Mouse (Mus musculus) spleen, adult 2 months (tissue): ENCODE results near the gene Pik3ca. TPM values are rescaled to one million over a fixed set of nuclear protein-coding genes. Genes with fewer than 3 reads are reported as not detected.
A peak's percentile ranks its signal among the peaks of the same experiment; 100 is the strongest.
"Not testable (repeated sequence)": the region's sequence is repeated elsewhere in the genome, so short reads cannot be mapped to it uniquely, and the experiment has no call there.

Experiments
- DNase-seq, 2 experiments: peaks; one replicate each; pipeline versions ENCODE4 v3.0.0 to v3.0.0-alpha.2; 2012 to 2021; ENCODE audit warnings: low spot score in 2 of 2, low read depth in 1 of 2
- H3K27ac ChIP-seq: fragments of 200-500 bp; 2 replicates; pipeline ENCODE4 v1.5.1; 2012; ENCODE audit warnings: low read length, inconsistent platforms; ENCODE audit not compliant: insufficient read depth
- H3K27me3 ChIP-seq: fragments of 200-500 bp; 2 replicates; pipeline ENCODE4 v1.6.1; 2012; ENCODE audit warnings: mild to moderate bottlenecking, moderate library complexity, low read length, inconsistent platforms; ENCODE audit not compliant: control insufficient read depth, insufficient read depth
- H3K36me3 ChIP-seq: fragments of 200-500 bp; 2 replicates; pipeline ENCODE4 v1.6.1; 2012; ENCODE audit warnings: mild to moderate bottlenecking, low read length, inconsistent platforms; ENCODE audit not compliant: control insufficient read depth, insufficient read depth
- H3K4me1 ChIP-seq: fragments of 200-500 bp; 2 replicates; pipeline ENCODE4 v1.6.1; 2011; ENCODE audit warnings: inconsistent platforms; ENCODE audit not compliant: control insufficient read depth, insufficient read depth, insufficient read length
- H3K4me3 ChIP-seq: fragments of 200-500 bp; 2 replicates; pipeline ENCODE4 v1.5.1; 2011; ENCODE audit warnings: mild to moderate bottlenecking, inconsistent platforms; ENCODE audit not compliant: insufficient read depth, insufficient read length; ENCODE audit errors: extremely low read depth
- CTCF ChIP-seq: fragments of 200-500 bp; IDR thresholded peaks from 2 replicates; pipeline ENCODE4 v1.5.1; 2011; ENCODE audit warnings: mild to moderate bottlenecking, inconsistent platforms; ENCODE audit not compliant: insufficient read depth, insufficient read length, insufficient replicate concordance; ENCODE audit errors: extremely low read depth
- POLR2A ChIP-seq: fragments of 200-500 bp; IDR thresholded peaks from 2 replicates; pipeline ENCODE4 v1.6.1; 2011; ENCODE audit warnings: low read depth, low read length, inconsistent platforms
- WGBS: fragments of 180-500 bp; shearing (Covaris S2); methylation state at CpG from one replicate; pipeline ENCODE4 v1.1.7; 2018; 5-methylcytosine and 5-hydroxymethylcytosine counted together
- polyA plus RNA-seq: library from polyadenylated mRNA; depleted of rRNA; stranded (reverse); fragments of >200 nt; gene quantifications from 2 replicates; pipeline ENCODE4 v1.2.3, GENCODE M21; 2012

Pik3ca gene
- polyA plus RNA-seq, 1 experiment: 3.7 TPM

GRCm38 (mm10) chr3:32428361-32428760, 30.9 kb downstream of the Pik3ca start:
- Histone ChIP-seq H3K4me1 (no peaks in the 10 kb centered on the region; the same call in 1 of the 2 replicates), H3K4me3 (no peak overlapping the region), H3K27ac (no peak overlapping the region), H3K36me3 (no peaks in the 10 kb centered on the region), H3K27me3 (no peaks in the 10 kb centered on the region)
- TF ChIP-seq CTCF (no peak), POLR2A (no peak)
- 93% methylated on average over 3 of the region's 3 CpGs for WGBS
- no peak for DNase-seq

GRCm38 (mm10) chr3:32428921-32429320, 31.4 kb downstream of the Pik3ca start:
- Histone ChIP-seq H3K4me3 (no peak overlapping the region), H3K27me3 (no peaks in the 10 kb centered on the region), H3K27ac (no peak overlapping the region), H3K36me3 (no peaks in the 10 kb centered on the region), H3K4me1 (no peaks in the 10 kb centered on the region; the same call in 1 of the 2 replicates)
- WGBS: 83% methylated on average over 4 of the region's 4 CpGs
- no peak for DNase-seq
- TF ChIP-seq CTCF (no peak), POLR2A (no peak)

- H3K4me1 ChIP-seq, H3K27me3 ChIP-seq, H3K4me3 ChIP-seq, H3K36me3 ChIP-seq, DNase-seq, H3K27ac ChIP-seq: not testable (repeated sequence)
Observed at GRCm38 (mm10) chr3:32429351-32429750, 31.9 kb downstream of the Pik3ca start.

- H3K27ac ChIP-seq: no peak overlapping the region
- TF ChIP-seq CTCF (no peak), POLR2A (no peak)
- no peaks in the 10 kb centered on the region for H3K27me3 ChIP-seq
- no peaks in the 10 kb centered on the region; the same call in 1 of the 2 replicates for H3K4me1 ChIP-seq
- no peak overlapping the region for H3K4me3 ChIP-seq
- no peaks in the 10 kb centered on the region for H3K36me3 ChIP-seq
- DNase-seq: no peak
- 62% methylated on average over 2 of the region's 2 CpGs for WGBS
Observed at GRCm38 (mm10) chr3:32430394-32430793, 32.9 kb downstream of the Pik3ca start.

- no peak for DNase-seq
- Histone ChIP-seq H3K27me3 (no peaks in the 10 kb centered on the region), H3K27ac (peak overlapping the region; percentile 14; the same call in 1 of the 2 replicates), H3K36me3 (peaks cover 14% of the 10 kb centered on the region), H3K4me1 (no peaks in the 10 kb centered on the region), H3K4me3 (no peak overlapping the region)
- TF ChIP-seq CTCF: no peak
- WGBS: 76% methylated on average over 2 of the region's 2 CpGs
Observed at GRCm38 (mm10) chr3:32434016-32434415, 36.5 kb downstream of the Pik3ca start.

GRCm38 (mm10) chr3:32436101-32436500, 38.6 kb downstream of the Pik3ca start:
- TF ChIP-seq POLR2A (no peak), CTCF (no peak)
- no peaks in the 10 kb centered on the region for H3K27me3 ChIP-seq
- WGBS: 89% methylated on average over 11 of the region's 11 CpGs
- no peak overlapping the region for H3K4me3 ChIP-seq
- peaks cover 23% of the 10 kb centered on the region for H3K36me3 ChIP-seq
- no peak for DNase-seq
- no peaks in the 10 kb centered on the region for H3K4me1 ChIP-seq
- H3K27ac ChIP-seq: no peak overlapping the region

- Histone ChIP-seq H3K27ac (no peak overlapping the region), H3K27me3 (no peaks in the 10 kb centered on the region), H3K4me1 (no peaks in the 10 kb centered on the region), H3K4me3 (no peak overlapping the region), H3K36me3 (peaks cover 28% of the 10 kb centered on the region)
- no peak for DNase-seq
- WGBS: 95% methylated on average over 6 of the region's 6 CpGs
- TF ChIP-seq POLR2A: no peak
- no peak for TF ChIP-seq CTCF
Observed at GRCm38 (mm10) chr3:32437297-32437696, 39.8 kb downstream of the Pik3ca start.
